Comparison of ENCODE assay signal across 8 mouse cellular contexts in the genomic region with DNA sequence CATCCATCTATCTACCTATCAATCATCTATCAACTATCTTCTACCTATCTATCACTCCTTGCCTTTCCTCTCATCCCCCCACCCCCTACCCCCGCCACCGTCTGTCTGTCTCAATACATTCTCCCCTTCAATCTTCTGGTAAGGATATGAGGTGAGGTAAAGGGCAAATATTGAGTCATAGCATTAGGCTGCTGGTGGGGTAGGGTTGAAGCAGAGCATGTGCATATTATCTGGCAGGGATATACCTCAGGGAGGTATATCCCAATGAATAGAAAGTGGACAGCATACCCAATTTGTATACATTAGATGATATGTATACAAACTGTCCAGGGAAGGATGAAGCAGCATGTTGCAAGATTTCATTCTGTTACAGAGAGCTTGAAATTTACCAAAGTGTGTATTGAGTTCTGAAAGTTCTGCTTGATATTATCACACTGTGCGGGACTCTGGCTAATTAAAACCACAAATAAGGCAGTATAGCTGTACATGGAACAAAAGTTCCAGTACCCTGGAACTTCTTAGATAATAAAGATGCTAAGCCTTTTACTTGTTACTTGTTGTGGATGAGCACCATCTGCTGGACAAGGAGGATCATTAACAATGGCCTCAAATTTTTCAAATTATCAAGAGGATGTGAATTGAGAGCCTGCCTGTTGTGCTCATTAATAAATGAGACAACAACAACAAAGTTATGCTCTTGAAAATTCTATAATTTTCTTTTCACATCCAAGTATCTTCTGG.
DNase-seq lines count a peak whose midpoint lies in the region; ATAC-seq and TF ChIP-seq lines count a peak whose summit lies in the region.

No protein-coding gene starts in this region.

- peak; percentile 61; the same call in 1 of the 2 replicates for ATAC-seq in hindbrain, embryonic 11.5 days (ENCODE audit: low FRiP score)
- ATAC-seq in megakaryocyte, adult 5-6 weeks (ENCODE audit: poor library complexity, severe bottlenecking): peak; percentile 57; the same call in 1 of the 2 replicates

- TF ChIP-seq RAD21 in MEL (IDR thresholded peaks at IDR 0.05; ENCODE audit: low read depth, low read length): peak; percentile 57

- no peaks in the 10 kb centered on the region for H3K9me3 ChIP-seq in hindbrain, embryonic 11.5 days (ENCODE audit: control insufficient read depth, low read length)
- H3K9me3 ChIP-seq in hindbrain, embryonic 10.5 days: no peaks in the 10 kb centered on the region
- no peaks in the 10 kb centered on the region for H3K9me3 ChIP-seq in MEL (replicated peaks; ENCODE audit: insufficient read depth, low read length)

- H3K27ac ChIP-seq in hindbrain, embryonic 11.5 days (ENCODE audit: low read depth, low read length): no peak overlapping the region
- H3K27ac ChIP-seq in hindbrain, embryonic 10.5 days: no peak overlapping the region
- no peak overlapping the region for H3K27ac ChIP-seq in MEL (ENCODE audit: control insufficient read depth, low read depth, low read length)

- no peak for TF ChIP-seq EP300 in MEL (IDR thresholded peaks at IDR 0.05; ENCODE audit: low read depth in 1 of 2, low read length in 2 of 2)

- no peaks in the 10 kb centered on the region for H3K4me1 ChIP-seq in hindbrain, embryonic 11.5 days (replicated peaks; ENCODE audit: control insufficient read depth, insufficient read depth, low read length)
- no peaks in the 10 kb centered on the region for H3K4me1 ChIP-seq in hindbrain, embryonic 10.5 days (replicated peaks)
- no peaks in the 10 kb centered on the region for H3K4me1 ChIP-seq in MEL (ENCODE audit: control insufficient read depth in 1 of 2, insufficient read depth in 2 of 2, low read length in 2 of 2)

- WGBS in hindbrain, embryonic 11.5 days: 63% methylated on average over 3 of the region's 3 CpGs
- WGBS in hindbrain, embryonic 10.5 days: 79% methylated on average over 3 of the region's 3 CpGs

- H3K9ac ChIP-seq in hindbrain, embryonic 11.5 days (ENCODE audit: low read depth, low read length): no peak overlapping the region
- no peak overlapping the region for H3K9ac ChIP-seq in MEL (ENCODE audit: control insufficient read depth, low read depth, low read length, poor library complexity, severe bottlenecking)

- H3K36me3 ChIP-seq in hindbrain, embryonic 11.5 days (ENCODE audit: control insufficient read depth, insufficient read depth, low read length): no peaks in the 10 kb centered on the region
- no peaks in the 10 kb centered on the region for H3K36me3 ChIP-seq in hindbrain, embryonic 10.5 days
- H3K36me3 ChIP-seq in MEL (ENCODE audit: control insufficient read depth in 1 of 2, insufficient read depth in 2 of 2, low read length in 2 of 2): no peaks in the 10 kb centered on the region

- DNase-seq in hindbrain, embryonic 11.5 days (ENCODE audit: low spot score): peak; percentile 53
- DNase-seq in hindbrain, embryonic 10.5 days (ENCODE audit: low spot score): no peak
- peak; percentile 39 for DNase-seq in MEL (ENCODE audit: low read depth, low spot score)
- DNase-seq in embryo, embryonic 11.5 days (ENCODE audit: low read depth, low spot score): peak; percentile 16
- DNase-seq in thymus, postnatal 14 days: no peak
- DNase-seq in urinary bladder, postnatal 25 days (ENCODE audit: low spot score): no peak
- no peak for DNase-seq in gastrocnemius, postnatal 25 days

- no peak overlapping the region for H3K4me3 ChIP-seq in hindbrain, embryonic 11.5 days (ENCODE audit: low read depth, low read length)
- no peak overlapping the region for H3K4me3 ChIP-seq in hindbrain, embryonic 10.5 days
- no peak overlapping the region for H3K4me3 ChIP-seq in MEL (ENCODE audit: control insufficient read depth in 1 of 2, insufficient read depth in 1 of 2, low read depth in 2 of 2, low read length in 2 of 2)

- no peak overlapping the region for H3K4me2 ChIP-seq in hindbrain, embryonic 11.5 days (replicated peaks; ENCODE audit: low read depth, low read length)

- no peaks in the 10 kb centered on the region for H3K27me3 ChIP-seq in hindbrain, embryonic 11.5 days (ENCODE audit: control insufficient read depth, insufficient read depth, low read length)
- H3K27me3 ChIP-seq in hindbrain, embryonic 10.5 days (ENCODE audit: insufficient read depth, poor library complexity, severe bottlenecking): no peaks in the 10 kb centered on the region
- no peaks in the 10 kb centered on the region for H3K27me3 ChIP-seq in MEL (ENCODE audit: control insufficient read depth in 1 of 2, insufficient read depth in 2 of 2, low read length in 2 of 2)

- TF ChIP-seq POLR2A in MEL (IDR thresholded peaks at IDR 0.05; ENCODE audit: control insufficient read depth in 1 of 2, insufficient read depth in 1 of 2, low read depth in 1 of 2, low read length in 2 of 2, poor library complexity in 1 of 2): no peak

- peak in 1 of 3 experiments; percentile 59; a peak in 2 of 6 replicates for TF ChIP-seq CTCF in MEL (IDR thresholded peaks at IDR 0.05 in 2 of 3, conservative IDR thresholded peaks at IDR 0.05 in 1 of 3; ENCODE audit: control insufficient read depth in 1 of 3, insufficient read depth in 1 of 3, low read depth in 2 of 3, low read length in 3 of 3, poor library complexity in 1 of 3, severe bottlenecking in 1 of 3)

- no peaks in the 10 kb centered on the region for H3K79me2 ChIP-seq in MEL (ENCODE audit: control insufficient read depth, insufficient read depth, low read length, poor library complexity)

TF ChIP-seq in MEL, 35 proteins besides CTCF, POLR2A, EP300 and RAD21:
- no peak for TF ChIP-seq NRF1 (IDR thresholded peaks at IDR 0.05; ENCODE audit: insufficient read depth, low read depth, low read length, poor library complexity, severe bottlenecking)
- no peak for TF ChIP-seq ELF1 (IDR thresholded peaks at IDR 0.05; ENCODE audit: low read depth, low read length)
- TF ChIP-seq MAZ (IDR thresholded peaks at IDR 0.05; ENCODE audit: low read depth, low read length): no peak
- TF ChIP-seq SMC3 (IDR thresholded peaks at IDR 0.05; ENCODE audit: low read depth, low read length): peak; percentile 58

Comparison
In these comparisons a context has a peak if more than half of its experiments do, and no peak if none do; other contexts are left out.
1. DNase-seq: peak in hindbrain, embryonic 11.5 days (single experiment), MEL (single experiment) and embryo, embryonic 11.5 days (single experiment); none in hindbrain, embryonic 10.5 days (single experiment), thymus, postnatal 14 days (single experiment), urinary bladder, postnatal 25 days (single experiment) and gastrocnemius, postnatal 25 days (single experiment).